Mouse (Mus musculus) CD4-positive, CD25-positive, alpha-beta regulatory T cell, adult 4 months (primary cell): ENCODE results near the gene Nr6a1. TPM values are rescaled to one million over a fixed set of nuclear protein-coding genes. Genes with fewer than 3 reads are reported as not detected.
A peak's percentile ranks its signal among the peaks of the same experiment; 100 is the strongest.

Experiments used
- ATAC-seq: one replicate; pipeline ENCODE4 v1.8.0; 2017
- polyA plus RNA-seq, 2 experiments: library from polyadenylated mRNA; unstranded; fragments of 100-300 nt; shearing (Covaris generic); gene quantifications; one replicate each; pipeline ENCODE4 v1.2.1; 2017

Nr6a1 gene
- polyA plus RNA-seq, 2 experiments from 2014 or later, result 0.57 to 0.90 TPM

DNA sequence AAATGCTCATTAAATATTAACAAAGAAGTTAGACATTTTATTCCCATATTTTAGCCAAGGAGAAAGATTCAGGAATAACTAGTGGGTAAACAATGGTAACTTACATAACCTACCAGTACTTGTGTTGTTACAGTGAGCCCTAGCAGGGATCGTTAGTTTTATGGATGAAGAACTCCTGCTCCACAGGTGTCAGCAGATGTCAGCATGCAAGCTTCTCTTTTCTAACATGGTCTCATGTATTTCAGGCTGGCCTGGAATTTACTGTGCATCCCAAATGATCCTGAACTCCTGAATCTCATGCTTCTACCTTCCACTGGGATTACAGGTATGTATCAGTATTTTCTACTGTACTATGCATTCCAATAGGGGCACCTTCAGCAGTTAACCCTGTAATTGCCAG, 54.8 kb downstream of the Nr6a1 start:
- no peak for ATAC-seq

DNA sequence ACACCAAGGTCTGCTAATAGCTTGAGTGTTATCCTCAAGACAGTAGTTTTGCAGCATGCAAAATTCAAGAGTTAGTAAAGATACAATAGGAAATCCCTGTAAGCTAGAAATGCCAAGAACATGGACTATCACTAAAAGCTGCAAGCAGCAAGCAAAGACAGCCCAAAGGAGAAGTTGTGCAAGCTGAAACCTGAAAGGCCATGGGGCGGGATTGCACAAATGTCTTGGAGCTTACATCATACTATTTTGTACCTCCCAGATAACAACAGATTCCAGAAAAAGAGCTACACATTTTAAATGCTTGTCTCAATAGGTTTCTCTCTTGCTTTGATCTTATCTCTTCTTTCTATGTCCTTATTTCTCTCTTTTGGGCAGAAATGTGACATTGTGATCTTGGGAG, 60.8 kb downstream of the Nr6a1 start:
- ATAC-seq, result no peak

GRCm38 (mm10) chr2:38864011-38864410, 63.5 kb downstream of the Nr6a1 start:
- ATAC-seq, result peak; percentile 74

- ATAC-seq, result no peak
Observed at GRCm38 (mm10) chr2:38851797-38852196, 75.7 kb downstream of the Nr6a1 start.

- ATAC-seq, result no peak
Observed at GRCm38 (mm10) chr2:38846319-38846718, 81.2 kb downstream of the Nr6a1 start.

DNA sequence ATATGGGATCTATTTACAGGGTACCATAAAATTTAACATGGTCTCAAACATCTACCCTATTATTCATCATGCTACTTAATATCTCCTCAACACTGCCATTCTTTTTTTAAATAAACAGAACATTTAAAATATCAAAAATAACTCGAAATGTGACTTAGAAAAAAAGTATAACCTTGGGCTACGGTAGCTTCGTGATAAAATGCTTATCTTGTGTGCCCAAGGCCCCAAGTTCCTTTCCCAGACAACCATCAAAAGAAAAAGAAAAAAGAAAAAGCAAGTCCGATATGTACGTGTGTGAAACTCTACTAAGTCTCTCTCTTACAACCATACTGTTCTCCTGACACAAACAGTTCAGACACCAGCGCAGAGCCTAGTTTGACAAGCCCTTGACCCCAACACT, 92.0 kb downstream of the Nr6a1 start:
- no peak for ATAC-seq

DNA sequence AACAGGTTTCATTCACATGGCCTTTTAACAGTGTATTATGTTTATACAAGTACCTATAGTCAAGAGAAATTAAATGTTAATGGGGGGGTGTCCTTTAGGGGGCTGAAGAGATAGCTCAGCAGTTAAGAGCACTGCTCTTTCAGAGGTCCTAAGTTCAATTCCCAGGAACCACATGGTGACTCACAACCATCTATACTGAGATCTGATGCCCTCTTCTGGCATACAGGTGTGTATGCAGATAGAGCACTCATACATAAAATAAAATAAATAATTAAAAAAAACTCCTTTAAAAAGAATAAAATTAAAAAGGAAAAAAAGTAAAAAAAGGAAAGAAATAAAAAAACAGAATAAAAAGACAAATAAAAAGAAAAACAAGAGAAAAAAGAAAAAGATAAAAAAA, 95.5 kb downstream of the Nr6a1 start:
- ATAC-seq, result no peak

GRCm38 (mm10) chr2:38829521-38829920, 98.0 kb downstream of the Nr6a1 start:
- ATAC-seq, result no peak

DNA sequence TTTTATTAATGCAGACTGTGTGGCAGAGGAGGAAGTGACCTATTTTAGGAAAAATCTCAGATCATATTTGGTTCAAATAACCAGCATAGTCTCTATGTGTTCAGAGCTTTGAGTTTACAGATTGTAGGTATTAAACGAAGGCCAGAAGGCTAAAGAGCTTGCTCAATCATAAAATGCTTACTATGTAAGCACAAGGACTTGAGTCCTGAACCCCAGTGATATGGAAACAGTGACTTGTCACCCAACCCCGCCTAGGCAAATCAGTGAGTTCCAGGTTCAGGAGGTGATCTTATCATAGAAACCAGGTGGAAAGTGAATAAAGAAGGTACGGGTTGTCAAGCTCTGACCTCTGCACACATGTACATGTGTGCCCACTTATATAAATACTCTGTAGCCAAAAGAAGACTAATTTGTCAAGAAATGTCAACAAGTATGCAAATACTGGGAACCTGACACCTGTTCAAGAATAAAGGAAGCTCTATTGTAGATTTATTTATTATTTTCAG, 99.6 kb downstream of the Nr6a1 start:
- ATAC-seq, result no peak

DNA sequence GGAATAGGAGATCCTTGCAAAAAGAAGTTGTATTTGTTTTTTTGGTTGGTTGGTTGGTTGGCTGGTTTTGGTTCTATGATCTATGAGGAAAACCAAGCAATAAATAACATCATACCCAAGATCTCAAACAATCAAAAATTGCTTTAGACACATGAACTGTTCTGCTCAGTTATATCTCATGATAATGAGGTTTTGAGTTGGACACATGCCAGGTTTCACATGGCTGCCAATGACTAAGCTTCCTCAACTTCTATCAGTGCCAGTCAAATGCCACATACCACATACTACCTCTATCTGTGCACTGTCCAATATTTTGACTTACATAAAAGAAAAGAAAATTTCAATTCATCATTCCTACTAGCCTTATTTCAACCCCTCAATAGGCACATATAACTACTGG, 101.3 kb downstream of the Nr6a1 start:
- ATAC-seq, result no peak

DNA sequence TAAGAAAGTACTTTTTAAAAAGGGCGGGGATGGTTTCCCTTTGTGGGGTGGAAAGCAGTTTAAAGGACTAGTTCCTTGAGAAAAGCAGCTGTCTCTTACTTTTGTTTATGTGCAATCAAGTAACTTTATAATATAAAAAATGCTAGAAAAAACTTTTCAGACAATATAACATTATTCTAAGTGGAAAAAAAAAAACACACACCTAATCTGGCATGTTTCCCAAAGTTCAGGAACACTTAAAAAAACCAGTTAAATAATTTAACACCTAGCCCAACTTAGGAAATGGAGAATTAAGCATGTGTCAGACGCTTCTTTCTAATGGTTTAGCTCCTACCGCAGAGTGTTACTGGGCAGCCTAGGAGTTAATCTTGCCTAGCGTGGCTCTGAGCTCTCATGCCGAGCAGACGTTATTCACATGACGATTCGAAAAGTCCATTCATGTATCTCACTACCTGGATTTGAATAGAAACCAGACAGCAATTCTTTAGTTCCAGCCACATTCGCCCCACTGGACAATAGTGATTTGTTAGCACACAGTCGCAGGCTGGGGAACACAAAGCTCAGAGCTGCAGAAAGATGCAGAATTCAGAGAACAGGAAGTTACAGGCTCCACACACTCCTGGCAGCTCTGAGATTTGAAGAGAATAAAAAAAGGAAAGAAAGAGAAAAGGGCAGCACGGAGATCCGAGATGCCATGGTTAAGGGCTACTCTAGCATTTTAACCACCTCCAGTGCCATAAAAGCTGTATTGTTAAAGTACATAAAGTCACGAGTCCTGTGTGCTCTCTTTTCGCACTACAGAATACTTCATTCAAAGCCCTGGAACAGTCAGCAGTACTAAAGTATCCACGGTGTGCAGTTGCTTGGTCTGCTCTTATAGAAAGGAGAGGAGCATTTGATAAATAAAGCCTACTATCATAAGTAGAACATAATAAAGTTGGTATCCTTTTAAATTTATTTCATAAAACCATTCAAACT, 102.4 kb downstream of the Nr6a1 start:
- peak; percentile 38 for ATAC-seq

- ATAC-seq, result peak; percentile 49
Observed at GRCm38 (mm10) chr2:38823912-38824583, 103.4 kb downstream of the Nr6a1 start.

- no peak for ATAC-seq
Observed at GRCm38 (mm10) chr2:38823406-38823805, 104.1 kb downstream of the Nr6a1 start.

DNA sequence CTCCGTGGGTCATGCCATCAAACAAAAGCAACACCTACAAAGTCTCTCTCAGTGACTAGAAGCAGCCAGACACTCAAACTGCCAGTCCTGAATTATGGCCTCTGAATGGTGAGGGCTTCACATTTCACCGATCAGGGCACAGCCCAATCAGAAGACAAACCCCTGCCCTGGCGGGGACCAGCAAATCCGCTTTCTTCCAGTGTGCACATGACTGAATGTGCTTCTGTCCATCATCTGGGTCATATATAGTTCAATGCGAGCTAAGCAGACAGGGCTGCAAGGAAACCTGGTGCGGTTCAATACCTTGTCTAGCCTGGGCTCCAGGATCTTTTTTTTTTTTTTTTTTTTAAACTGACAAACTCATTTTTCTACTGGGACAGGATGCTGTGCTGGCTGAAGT, 104.5 kb downstream of the Nr6a1 start:
- ATAC-seq, result peak; percentile 61

DNA sequence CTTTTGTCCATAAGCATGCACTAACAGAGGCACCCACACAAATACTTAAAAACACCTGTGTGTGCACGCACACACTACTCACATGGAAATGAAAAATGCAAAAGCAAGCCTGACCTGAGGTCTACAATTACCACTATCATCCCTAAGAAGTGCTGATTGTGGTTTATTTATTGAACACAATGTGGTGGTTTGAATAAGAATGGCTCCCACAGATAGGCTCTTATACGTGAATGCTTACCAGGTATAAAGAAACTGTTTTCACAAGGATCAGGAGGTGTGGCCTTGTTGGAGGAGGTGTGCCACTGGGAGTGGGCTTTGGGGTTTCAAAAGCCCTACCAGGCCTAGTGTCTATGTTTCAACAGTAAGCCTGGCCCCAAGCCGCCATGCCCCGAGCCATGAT, 110.0 kb downstream of the Nr6a1 start:
- no peak for ATAC-seq

- ATAC-seq, result peak; percentile 96
Observed at GRCm38 (mm10) chr2:38797087-38797624, 130.3 kb downstream of the Nr6a1 start.

DNA sequence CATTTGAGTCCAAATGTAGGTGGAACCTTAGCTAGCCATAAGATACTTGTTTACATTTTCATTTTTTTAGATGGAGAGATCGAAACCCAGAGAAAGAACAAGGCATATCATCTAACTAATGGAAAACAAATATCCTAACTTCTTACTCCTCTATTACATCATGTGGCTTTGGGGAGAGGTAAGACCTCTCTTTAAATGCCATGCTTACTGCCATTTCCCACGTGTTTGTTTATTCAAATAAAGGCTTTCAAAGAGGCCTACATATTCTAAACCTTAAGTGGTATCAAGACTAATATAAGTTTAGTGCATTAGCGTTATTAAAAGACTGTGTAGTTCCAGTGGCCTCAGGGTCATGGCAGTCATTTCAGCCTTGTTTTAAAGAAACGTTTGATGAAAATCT, 140.2 kb downstream of the Nr6a1 start:
- no peak for ATAC-seq

GRCm38 (mm10) chr2:38786216-38786960, 141.1 kb downstream of the Nr6a1 start:
- ATAC-seq, result no peak

GRCm38 (mm10) chr2:38785113-38785512, 142.4 kb downstream of the Nr6a1 start:
- no peak for ATAC-seq

DNA sequence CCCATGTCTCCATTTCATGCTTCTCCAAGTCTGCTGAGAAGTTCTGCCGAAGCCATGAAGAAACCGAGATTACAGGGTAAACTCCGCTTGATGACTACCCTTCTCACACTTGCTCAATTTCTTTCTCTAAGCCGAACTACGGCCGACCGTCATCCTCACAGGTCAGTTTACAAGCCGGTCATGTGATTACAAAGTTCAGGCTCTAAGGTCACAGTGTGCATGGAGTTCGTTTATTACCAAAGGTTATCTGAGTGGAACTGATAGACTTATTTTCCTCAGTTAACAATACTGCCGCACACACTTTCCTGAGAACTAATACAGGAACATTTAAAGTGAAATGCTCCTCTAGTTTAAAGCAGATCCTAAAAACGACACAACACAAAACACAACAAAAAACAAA, 143.1 kb downstream of the Nr6a1 start:
- ATAC-seq, result no peak

- ATAC-seq, result no peak
Observed at GRCm38 (mm10) chr2:38783364-38783763, 144.1 kb downstream of the Nr6a1 start.

DNA sequence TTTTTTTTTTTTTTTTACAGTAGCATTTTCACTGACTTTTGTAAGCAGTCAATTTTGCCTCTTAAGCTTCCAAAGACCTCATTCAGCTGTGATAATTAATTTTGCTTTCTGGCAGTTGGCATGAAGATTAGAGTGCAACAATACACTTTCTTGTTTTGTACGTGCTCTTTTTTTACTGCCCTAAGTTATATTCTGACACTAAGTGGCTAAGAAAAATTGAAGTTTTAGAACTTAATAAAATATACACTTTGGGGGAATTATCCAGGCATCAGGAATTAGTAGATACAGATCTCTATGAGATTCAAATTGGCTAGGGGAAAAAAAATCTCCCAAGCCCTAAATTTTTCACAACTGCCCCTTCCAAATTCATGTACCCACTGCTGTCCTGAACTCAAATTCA, 144.8 kb downstream of the Nr6a1 start:
- no peak for ATAC-seq
